Mouse (Mus musculus) ovary, postnatal 14 days (tissue): ENCODE measurements around the gene Mettl2.
A peak's percentile ranks its signal among the peaks of the same experiment; 100 is the strongest.
"Not testable (repeated sequence)": the region's sequence is repeated elsewhere in the genome, so short reads cannot be mapped to it uniquely, and the experiment has no call there.

Experiments used
- DNase-seq: peaks from one replicate; pipeline ENCODE4 v3.0.0; 2022; ENCODE audit warnings: low spot score

The Mettl2 gene

DNA sequence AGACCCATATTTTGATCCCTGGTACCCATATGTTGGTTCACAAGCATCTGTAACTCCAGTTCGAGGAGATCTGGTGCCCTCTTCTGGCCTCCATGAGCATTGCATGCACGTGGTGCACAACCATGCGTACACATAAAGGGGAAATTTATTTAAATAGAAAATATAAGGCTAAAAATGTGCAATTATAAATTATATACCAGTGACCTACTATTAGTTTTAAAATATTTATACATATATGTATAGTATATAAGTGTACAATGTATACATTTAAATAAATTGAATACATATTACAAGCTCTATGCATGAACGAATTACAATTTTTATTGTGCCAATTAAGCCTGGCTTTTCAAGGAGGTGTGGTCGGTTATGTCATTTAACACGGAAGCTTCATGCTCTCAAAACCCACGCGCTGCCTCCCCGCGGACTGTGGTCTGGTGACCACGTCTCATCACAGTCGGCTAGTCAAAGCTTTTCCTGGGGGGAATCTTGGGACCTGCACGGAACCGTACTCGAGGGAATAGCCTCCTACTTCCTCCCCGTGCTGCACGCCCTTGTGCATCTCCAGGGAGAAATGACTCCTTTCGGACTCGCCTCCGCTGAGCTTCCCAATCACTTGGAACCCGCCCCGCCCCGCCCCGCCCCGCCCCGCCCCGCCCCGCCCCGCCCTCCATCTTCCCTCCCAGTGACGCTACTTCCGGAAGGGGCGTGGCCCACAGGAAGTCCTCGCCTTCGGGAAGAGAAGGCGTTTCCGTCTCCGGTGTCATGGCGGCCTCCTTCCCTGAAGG lies at the start of gene Mettl2:
Gene Mettl2, plus strand, starts transcription at position 691 of the 785 bp plus-strand sequence.
- DNase-seq: peak; percentile 69

DNA sequence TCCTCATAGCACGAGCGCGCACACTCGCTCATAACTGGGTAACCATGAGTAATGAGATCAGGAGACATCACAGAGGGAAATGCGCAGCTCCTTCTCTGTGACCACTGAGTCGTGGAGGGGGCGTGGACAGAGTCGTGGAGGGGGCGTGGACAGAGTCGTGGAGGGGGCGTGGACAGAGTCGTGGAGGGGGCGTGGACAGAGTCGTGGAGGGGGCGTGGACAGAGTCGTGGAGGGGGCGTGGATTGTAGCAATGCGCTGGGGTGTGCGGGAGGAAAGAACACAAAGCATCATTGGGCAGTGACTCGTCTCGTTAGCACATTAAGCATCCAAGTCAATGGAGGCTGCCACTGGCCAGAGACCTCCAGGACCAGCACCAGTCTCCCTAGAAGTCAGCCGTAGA lies 13.8 kb upstream of the Mettl2 start:
- not testable (repeated sequence) for DNase-seq

- DNase-seq: no peak
Observed at GRCm38 (mm10) chr11:105117814-105118213, 8.4 kb upstream of the Mettl2 start.

DNA sequence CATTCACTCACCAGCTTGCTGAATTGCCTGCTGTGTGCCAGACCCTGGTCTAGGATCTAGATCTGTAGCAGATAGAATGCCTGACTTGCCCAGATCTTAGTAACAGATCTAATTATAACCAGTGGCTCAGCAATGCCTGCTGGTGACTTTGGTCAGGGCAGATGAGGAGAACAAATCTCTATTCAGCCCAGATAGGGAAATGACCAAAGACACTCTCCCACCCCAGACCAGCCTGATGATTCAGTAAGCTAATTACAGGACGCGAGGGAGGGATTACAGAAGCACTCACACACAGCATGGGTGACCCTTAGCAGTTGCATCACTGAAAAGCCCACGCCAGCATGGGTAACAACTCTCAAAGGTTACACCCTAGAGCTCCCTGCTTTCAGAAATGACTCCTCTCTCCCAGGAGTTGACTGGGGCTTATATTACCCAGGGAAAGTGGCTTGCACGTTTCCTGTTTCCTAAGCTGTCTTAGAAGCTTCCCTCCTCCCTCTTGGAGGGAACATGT lies 5.6 kb upstream of the Mettl2 start:
- no peak for DNase-seq

DNA sequence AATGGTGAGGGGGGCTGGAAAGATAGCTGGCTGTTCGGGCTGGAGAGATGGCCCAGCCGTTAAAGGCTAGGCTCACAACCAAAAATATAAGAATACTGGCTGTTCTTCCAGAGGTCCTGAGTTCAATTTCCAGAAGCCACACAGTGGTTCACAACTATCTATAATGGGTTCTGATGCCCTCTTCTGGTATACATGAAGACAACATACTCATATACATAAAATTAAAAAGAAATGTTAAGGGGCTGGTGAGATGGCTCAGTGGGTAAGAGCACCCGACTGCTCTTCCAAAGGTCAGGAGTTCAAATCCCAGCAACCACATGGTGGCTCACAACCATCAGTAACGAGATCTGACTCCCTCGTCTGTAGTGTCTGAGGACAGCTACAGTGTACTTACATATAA lies 4.4 kb upstream of the Mettl2 start:
- DNase-seq: not testable (repeated sequence)

DNA sequence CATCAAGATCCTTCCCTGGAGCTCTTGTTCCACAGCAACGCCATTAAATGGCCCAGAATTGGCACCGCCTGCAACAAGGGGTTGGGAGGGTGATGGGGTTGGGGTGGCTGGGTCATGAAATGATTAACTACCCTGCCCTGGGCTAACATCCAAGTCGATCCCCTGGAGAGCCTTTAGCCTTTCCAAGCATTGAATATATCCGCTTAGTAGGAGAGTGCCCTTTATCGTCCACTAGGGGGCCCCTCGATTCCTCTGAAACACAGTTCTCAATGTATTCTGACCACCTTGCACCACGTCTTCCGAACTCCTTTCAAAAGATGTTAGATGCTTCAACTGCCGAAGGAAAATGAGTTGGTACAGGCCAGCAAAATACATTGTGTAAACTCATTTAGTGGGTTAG lies 2.2 kb upstream of the Mettl2 start:
- DNase-seq: peak; percentile 46

- no peak for DNase-seq
Observed at GRCm38 (mm10) chr11:105126520-105127029, 350 bp downstream of the Mettl2 start.

GRCm38 (mm10) chr11:105135692-105136091 lies 9.5 kb downstream of the Mettl2 start:
- no peak for DNase-seq

DNA sequence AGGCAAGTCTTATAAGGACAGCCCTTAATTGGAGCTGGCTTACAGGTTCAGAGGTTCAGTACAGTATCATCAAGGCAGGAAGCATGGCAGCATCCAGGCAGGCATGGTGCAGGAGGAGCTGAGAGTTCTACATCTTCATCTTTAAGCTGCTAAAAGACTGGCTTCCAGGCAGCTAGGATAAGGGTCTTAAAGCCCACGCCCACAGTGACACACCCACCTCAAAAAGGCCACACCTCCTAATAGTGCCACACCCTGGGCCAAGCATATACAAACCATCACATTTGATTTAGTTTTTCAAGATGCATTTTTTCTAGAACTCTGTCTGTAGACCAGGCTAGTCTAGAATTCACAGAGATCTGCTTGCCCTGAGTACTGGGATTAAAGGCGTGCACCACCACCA lies 11.0 kb downstream of the Mettl2 start:
- DNase-seq: not testable (repeated sequence)

- not testable (repeated sequence) for DNase-seq
Observed at GRCm38 (mm10) chr11:105140512-105140911, 14.3 kb downstream of the Mettl2 start.

GRCm38 (mm10) chr11:105141115-105141514 lies 14.9 kb downstream of the Mettl2 start:
- no peak for DNase-seq

DNA sequence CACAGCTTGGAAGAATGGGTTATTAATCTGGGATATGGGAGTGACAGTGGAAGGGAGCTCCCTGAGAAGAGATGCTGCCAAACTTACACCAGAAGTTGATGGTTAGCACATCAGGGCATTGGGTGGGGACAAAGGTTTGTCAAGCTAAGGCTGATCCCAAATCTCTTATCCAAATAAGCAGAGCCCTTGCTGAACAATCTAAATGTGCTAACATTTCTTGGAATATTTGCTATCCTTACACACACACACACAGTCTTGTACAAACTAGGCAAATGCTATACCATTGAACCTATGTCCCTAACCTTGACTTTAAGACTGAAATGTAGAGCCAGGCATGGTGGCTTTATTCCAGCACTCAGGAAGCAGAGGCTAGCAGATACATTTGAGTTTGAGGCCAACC lies 17.3 kb downstream of the Mettl2 start:
- no peak for DNase-seq

GRCm38 (mm10) chr11:105144084-105144483 lies 17.9 kb downstream of the Mettl2 start:
- DNase-seq: no peak

DNA sequence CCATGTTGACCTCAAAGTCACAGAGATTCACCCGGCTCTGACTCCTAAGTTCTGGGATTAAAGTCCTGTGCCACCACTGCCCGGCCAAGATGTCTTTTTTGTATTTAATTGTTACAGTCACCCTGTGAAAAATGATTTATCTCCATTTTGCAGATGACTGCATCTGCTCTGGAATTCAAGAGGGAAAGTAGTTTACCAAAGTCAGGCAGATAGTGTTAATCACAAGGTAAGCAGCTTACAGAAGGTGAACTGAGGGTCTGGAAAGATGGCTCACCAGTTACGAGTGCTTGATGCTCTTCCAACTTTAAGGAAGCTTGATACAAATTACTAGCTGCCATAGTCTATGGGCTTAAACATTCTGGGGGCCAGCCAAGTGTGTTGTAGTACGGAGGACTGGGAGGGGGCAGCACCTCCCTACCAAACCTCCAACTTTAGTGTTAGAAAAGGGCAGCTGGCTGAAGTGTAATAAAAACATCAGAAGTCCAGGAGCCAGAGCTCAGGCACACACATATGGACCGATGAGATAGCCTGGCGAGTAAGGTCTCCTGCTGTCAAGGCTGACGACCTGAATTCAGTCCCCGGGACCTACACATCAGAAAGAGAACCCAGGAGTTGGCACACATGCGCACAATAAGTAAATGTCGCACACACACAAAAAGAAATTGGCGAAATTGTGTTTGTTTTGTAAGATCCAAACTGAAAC lies 18.4 kb downstream of the Mettl2 start:
- DNase-seq: no peak

DNA sequence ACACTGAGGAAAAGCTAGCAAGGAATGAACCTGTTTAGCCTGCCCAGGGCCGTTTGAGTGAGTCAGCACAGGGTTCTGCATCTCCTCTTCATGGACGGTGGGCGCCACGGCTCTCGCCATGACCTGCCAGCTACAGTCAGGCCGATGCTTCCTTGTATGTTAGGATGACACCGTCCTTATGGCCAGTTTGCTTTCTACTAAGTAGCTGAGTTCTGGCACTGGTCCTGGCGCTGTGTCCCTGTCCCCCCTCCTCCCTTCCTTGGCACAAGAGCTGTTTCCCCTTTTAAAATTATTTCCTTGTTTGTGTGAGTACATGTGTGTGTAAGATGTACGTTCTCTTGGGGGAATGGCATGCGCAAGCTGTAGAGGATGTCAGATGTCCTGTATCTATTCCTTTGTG lies 19.0 kb downstream of the Mettl2 start:
- no peak for DNase-seq

GRCm38 (mm10) chr11:105146593-105146992 lies 20.4 kb downstream of the Mettl2 start, which contains the start of gene Gm10842:
Gene Gm10842 (plus strand): TSS chr11:105146893.
- DNase-seq: no peak

GRCm38 (mm10) chr11:105149353-105149752 lies 23.1 kb downstream of the Mettl2 start:
- no peak for DNase-seq

DNA sequence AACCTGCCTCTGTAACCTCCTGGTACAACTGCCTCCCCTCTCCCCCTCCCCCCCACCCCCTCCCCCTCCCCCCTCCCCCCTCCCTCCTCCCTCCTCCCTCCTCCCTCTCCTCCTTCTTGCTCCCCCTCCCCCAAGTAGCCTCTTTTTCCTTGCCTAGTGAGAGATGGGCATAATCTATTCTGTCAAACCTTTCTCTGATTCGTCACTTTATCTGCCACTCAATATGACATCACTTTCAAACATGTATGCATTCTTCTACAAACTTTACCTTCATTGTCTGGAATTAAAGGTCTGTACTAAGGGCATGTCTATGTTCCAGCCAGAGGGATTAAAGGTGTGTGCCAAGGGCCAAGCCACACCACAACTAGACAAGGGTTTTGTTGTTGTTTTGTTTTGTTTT lies 23.5 kb downstream of the Mettl2 start:
- no peak for DNase-seq

DNA sequence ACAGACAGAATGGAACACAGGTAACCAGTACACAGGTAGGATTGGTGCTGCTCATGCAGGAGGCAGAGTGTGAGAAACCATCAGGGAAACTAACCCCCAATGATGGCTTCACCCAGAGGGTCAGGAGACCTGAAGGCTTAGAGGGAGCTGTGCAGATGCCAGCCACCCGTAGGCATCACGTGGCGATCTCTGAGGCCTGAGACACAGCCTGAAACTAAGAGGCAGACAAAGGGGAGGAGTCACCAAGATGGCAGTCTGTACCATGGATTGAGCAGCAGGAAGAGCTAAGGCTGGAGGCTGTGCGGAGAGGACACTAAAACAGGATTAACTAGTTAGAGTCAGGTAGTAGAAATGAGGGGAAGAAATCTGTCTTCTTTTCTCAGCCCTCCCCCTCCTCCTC lies 24.5 kb downstream of the Mettl2 start:
- DNase-seq: no peak

DNA sequence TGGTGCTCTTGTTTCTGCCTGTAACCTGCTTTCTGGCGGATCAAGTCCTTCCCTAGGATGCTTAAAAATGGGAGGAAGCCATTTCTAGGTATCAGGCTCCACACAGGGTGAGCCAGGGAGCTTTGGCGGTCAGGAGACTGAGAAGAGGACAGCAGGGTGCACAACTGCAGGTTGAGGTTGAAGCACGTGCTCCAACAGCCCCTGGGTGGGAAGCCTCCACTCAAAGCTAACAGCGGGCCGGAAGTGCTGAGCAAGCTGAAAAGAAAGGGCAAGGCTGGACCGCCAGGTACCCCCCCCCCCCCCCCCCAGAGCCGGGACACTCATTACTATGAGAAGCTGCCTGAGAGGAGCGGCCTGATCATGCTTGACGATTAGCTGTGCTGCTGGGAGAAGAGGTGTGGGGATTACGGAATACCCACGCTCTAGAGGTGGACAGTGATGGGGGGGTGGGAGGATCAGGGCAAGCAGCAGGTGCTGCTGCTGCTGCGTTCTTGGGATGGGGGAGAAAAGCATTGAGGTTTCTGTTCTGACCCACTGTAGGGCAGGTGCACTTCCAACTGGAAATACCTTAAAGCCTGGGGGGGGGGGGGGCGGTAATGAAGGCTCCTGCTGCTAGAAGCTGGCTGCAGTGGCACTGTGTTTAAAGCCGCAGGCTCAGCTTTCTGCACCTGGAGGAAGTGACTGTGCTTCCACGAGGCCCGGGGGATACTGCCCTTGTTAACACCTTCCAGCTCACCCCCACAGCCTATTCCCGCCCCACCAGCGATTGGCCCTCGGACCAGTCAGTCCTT lies 25.2 kb downstream of the Mettl2 start:
- DNase-seq: no peak

- DNase-seq: no peak
Observed at GRCm38 (mm10) chr11:105152017-105152300, 25.7 kb downstream of the Mettl2 start.

- no peak for DNase-seq
Observed at GRCm38 (mm10) chr11:105152357-105152899, 26.2 kb downstream of the Mettl2 start.
